Mouse (Mus musculus) ovary, postnatal 36 days (tissue): ENCODE measurements around the gene Ptgfrn.

Experiments
- DNase-seq: peaks from one replicate; pipeline ENCODE4 v3.0.0; 2022; ENCODE audit warnings: low spot score, mixed read lengths

The Ptgfrn gene

DNA sequence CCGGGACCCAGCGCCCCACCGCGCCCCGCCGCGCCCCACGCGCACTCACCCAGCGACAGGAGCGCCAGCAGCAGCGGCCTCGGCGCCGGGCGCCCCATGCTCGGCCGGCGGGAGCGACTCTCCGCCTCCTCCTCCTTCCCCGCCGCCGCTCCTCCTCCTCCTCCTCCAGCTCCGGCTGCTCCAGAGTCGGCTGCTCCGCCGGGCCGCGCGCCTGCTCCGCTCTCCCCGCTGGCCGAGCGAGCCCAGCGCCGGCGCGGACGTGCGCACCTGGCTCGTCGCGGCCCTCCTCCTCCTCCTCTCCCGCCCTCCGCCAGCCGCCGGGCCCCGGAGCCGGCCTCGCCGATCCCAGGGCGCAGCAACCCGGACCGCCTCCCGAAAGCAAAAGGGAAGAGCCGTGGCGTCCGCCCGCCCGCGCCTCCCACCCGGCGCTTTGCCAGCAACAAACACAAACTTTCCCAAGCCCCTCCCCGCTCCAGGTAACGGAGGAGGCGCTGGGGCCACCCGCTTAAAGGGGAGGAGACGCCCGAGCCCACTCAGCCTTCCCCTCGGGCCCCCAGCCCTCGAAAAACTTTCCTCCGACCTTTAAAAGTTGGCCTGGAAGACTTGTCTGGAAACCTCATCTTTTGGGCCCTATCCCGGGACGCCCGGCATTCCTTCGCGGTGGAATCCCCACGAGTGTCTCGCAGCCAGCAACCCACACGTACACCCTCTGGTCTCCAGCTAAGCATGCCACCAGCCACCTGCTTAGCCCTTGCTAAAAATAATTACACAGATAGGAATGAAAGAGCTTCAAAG is at the start of gene Ptgfrn:
Ptgfrn (minus strand) TSS at position 236 of the 795 bp plus-strand sequence.
- DNase-seq: peak; percentile 78

DNA sequence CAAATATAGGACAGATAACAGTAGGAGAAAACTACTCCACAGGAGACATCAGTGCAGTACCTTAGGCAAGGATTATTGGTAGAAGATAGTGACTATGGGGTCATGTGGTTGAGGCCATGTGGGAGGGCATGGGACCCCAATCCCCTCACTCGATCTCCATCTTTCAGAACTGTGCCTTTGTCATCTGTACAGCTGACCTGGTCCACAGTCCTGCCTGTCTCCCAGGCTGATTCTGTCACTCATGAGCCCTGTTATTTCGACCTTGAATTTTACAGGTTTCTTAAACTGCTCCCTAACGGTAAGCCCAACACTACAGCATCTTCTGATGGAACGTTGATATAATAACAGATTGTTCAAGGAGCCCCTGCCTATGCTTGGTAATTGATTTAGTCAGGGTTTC is 49.6 kb upstream of the Ptgfrn start:
- DNase-seq: no peak

DNA sequence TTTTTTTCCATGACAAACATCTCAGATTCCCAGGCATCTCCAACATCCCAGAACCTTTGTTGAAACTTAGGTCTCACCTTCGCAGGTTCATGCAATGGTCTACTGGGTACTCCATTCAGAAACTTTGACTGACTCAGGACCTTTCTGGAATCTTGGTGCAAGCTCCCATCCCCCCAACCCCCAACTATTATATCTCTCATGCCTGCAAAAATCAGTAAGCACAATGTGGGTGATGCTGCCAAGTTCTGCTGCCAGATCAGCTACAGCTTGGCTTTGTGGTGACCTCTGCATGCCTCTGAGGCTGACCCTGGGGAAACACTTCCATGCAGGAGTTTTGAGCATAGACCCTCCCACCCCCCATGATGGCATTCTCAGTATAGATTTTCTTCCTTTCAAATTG is 44.0 kb upstream of the Ptgfrn start:
- DNase-seq: no peak

DNA sequence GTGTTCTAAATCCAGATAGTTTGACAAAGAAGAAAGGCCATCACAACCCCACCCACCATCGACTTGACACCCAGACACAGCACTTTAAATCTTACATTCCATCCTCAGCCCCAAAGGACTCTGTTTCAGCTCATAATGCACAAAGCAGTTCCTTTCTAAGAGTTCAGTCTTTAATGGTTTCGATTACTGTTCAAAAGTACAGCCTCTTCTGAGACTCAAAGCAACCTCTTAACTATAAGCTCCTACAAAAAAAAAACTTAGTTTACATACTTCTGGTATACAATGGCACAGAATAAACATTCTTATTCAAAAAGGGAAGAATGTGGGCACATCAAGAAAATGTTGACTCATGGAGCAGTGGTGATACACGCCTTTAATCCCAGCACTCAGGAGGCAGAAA is 43.3 kb upstream of the Ptgfrn start:
- no peak for DNase-seq

DNA sequence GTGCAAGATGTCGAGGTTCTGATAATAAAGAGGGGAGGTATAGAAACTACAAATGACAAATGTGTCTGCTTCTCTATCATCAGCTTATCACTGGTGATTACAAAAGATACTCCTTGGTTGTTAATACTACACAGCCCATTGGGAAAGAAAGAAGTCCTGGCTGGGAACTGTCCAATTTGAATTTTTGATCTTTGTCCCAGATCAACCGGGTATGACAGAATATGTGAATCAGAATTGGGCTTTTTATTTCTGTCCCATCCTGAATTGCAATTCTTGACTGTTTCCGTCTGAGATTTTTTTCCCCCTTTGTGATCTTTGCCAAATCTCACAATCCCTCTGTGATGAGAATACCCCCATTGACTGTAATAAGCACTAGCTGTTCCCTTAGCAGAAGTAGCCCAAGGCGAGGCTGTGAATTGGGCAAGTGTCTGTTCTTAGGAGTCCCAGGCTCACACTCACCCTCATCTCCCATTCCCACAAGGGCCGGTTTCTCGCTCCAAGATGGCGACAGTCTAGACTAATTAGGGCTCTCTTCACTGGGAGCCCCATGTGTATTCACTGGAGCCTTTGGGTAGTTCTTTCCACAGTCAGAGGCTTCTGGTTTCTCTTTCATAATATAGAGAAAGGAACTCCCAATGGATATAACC is 36.2 kb upstream of the Ptgfrn start:
- no peak for DNase-seq

DNA sequence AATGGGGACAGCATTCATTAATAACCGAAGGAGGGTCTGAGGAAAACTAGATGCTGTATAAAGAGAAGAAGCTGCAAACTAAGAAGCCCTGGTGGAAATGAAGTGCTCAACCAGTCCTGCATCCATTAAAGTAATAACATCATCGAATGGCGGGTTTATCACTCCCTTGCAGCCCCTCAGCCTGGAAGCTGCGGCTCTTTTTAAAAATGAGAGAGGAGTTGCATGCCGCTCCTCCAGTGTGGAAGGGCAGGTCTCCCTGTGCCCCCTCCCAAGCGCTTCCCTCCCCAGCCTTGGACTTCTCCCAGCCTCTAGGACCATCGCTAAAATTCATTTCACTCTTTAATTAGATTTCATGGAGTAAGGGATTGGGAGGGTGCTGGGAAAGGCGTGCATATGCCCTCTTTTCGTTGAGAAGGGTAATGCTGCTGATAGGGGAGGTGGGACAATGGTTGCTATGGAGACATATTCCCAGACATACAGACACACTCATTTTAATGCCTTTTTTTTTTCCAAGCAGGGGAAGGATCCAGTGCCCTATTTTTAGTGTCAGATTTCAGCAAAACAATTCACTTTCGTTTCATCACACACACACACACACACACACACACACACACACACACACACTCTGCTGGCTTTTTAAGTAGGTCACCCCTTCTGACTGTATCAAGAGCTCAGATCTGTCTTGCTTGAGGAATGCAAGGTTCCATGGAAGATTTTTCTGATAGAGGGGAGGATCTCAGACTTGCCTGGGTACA is 35.4 kb upstream of the Ptgfrn start:
- no peak for DNase-seq

DNA sequence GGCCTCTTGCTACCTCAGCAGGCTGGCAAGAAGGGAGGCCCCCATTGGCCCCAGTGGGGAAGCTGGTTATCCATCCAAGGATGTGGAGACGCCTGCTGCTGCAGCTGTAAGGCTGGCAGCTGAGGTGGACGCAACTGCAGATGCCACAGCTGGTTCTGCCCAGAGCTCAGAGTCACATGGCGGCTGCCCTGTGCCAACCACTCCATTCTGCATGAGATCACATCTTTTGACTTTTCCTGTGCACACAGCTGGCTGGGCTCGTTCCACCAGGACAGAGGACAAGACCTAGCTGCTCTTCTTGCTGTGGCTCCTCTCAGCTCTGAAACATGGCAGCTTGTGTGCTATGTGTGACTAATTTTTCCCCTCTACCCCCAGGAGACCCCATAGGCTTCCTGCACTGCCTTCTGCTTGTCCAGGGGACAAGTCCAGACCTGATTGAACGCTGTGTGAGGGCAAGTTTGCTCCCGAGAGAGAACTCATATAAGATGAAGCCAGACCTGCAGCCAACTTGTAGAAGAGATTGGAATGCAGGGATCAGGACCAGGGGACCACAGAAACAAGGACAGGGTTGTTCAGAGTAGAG is 34.4 kb upstream of the Ptgfrn start:
- DNase-seq: no peak

DNA sequence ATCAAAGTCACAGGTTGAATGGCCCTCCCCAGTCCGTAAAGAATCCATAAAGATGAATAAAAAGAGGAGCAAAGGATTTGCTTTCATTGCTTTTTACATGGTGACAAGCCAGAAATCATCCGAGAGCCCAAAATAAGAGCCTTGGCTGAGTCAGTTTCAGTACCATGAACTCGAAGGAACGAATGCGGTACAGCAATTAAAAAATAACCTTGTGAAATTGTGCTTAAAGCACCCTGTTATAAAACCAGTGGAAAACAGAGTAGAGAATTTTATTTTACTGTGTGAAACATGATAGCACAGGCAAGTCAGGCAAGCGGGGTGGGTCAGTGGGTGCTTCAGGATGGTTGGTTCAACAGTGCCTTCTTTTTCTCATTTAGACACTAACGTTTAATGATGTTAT is 33.4 kb upstream of the Ptgfrn start:
- DNase-seq: no peak

DNA sequence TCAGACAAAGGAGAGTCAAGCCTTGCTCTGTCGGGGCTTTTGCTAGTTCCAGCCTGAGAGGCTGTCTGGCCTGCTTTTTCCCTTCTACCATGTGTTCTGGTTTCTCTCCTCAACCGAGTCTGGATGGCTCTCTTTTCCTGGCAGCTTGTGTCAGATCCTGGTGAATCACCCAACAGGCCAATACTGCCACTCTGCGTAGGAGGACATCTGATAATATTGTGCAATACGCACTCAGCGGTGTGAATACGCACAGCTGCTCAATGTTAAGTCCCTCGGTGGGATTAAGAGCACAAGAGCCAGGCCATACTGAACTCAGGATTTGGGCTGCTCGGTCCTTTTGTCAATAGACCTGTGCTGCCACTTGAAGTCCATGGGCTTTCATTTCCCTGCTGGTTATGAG is 31.8 kb upstream of the Ptgfrn start:
- no peak for DNase-seq

DNA sequence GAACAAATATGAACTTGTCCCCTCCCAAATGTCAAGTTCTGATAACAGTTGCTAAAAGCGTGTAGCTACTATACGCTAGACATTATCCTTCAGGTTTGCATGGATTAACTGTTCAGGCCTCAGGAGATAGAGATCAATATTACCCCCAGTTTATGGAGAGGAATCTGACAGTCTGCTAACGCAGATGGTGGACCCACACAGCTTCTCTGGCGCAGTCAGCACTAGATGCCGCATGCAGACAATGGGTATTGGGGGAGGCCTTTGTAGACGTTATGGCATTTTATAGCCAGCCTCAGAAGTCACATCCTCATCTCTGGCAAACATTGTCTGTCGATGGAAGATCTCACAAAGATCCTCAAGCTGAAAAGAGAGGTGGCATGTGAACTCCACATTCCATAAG is 29.9 kb upstream of the Ptgfrn start:
- no peak for DNase-seq

DNA sequence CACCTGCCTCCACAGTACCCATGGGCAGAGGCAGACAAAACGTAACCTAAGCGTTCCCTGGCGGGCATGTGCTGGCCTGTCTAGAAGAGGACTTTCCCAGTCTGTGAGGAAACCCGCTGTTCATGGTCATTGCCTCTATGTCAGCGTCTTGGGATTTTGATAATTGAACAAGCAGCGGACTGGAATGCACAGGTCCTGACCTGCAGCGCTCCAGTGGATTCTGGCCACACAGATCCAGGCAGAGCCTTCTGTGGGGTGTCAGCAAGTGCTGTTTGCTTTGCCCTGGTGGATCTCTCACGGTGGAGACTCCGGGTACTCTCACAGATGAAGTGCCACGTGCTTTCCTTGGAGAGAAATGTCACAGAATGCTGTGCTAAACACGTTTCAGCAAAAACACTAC is 26.4 kb upstream of the Ptgfrn start:
- no peak for DNase-seq

DNA sequence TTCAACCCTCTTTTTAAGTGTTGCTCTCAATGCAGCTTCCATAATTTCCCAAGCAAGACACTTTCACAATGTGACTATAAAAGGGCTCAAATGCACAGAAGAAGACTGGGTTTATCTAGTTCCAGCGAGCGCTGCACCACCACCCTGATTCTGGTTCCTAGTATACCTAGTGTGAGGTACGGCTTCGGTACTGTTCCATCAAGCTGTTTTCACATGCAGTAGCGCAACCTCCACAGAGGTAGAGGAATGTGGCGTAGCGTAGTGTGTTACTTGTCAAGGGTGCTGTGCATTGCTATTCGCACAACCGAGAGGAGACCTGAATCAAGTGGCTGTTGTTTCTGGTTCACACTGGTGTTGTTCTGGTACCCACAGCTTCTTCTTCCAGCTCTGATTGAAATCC is 24.8 kb upstream of the Ptgfrn start:
- DNase-seq: no peak

DNA sequence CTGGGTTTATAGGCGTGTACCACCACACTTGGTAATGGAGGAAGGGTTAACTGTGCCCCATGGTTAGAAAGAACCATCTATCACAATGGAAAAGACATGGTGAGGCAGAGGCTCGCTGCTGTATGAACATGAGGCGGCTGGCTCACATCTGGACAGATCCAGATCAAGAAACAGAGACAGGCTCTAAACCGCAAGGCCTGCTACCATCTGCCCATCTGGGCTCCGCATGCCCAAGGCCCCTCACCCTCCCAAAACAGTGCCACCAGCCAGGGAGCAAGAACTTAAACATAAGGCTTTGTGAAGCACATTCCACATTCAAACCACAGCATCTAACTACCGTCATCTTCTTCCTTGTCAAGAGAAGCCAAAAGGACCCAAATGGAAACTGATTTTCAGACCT is 22.9 kb upstream of the Ptgfrn start:
- no peak for DNase-seq

DNA sequence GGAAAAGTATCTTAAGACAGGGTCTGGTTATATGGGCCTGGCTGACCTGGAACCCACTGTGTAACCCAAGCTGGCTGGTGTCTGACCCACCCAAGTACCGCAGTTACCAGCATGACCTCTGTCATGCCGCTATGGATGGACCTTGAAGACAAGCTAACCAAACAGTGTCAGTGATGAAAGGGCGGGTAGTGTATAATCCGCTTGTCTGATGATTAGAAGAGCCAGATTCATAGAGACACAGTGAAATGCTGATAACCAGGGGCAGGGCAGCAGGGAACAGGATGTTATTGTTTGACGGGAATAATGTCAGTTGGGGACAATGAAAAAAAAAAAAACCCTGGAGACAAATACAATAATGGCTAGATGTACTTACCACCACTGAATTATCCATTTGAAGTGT is 21.7 kb upstream of the Ptgfrn start:
- DNase-seq: no peak

DNA sequence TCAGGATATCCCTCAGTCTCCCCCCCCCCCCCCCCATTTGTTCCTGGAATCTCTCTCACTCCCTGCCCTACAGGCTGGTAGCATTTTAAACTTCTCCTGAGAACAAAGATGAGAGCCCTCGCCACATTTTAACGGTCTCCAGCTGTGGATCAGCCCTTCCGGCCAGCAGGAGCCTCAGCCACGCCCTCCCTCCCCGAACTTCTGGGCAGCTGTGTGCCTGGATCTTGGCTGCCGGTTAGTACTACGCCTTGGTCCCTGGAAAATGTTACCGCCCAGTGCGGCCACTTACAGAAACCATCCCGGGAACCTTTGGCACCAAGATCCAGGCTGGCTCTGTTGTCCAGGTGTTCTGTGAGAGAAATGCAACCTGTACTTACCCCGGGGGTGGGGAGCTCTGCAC is 20.4 kb upstream of the Ptgfrn start:
- peak; percentile 53 for DNase-seq

DNA sequence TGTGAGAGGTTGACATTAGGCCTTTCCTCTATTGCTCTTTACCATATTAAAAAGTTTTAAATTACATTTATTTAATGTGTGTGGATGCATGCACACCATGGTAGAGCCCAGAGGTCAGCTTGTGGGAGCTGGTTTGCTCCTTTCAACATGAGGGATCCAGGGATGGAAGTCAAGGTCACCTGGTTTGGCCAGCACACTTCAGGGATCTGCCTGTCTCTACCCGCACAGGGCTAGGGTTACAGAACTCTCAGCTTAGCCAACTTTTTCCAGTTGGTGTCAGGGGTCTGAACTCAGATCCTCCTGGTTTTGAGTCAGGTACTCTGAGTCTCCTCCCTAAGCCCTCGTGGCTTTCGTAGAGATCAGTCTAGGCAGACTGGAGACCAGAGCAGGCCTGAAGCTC is 19.5 kb upstream of the Ptgfrn start:
- DNase-seq: no peak

DNA sequence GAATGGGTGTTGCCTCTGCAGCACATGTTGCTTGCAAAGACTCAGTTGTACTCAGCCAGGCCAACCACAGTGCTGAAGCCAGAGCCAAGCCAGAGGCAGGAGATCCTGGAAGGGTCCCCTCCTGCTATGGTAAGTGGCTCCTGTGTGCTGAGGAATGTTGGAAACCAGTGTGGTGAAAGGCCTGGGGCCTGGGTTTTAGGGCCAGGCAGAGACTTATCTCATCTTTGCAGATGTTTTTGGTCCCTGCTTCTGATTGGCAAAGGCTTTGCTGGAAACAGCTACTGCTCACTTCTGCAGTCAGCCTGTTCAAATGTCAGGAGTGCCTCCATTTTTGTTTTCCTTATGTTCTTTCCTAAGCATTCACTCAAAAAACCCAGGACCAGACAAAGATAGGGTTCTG is 19.0 kb upstream of the Ptgfrn start:
- DNase-seq: no peak

DNA sequence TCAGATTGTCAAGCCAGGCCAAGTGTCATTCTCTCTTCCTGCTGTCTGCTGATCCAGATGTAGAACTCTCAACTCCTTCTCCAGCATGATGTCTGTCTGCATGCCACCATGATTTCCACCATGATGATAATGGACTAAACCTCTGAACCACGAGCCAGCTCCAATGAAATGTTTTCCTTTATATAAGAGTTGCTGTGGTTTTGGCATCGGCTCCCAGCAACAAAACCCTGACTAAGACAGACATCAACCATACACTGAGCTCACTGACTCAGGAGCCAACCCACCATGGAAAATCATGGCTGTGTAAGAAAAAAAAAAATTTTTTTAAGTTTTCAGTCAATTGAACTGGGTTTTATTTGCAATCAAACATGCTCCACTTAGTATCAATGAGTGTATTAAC is 17.7 kb upstream of the Ptgfrn start:
- no peak for DNase-seq

DNA sequence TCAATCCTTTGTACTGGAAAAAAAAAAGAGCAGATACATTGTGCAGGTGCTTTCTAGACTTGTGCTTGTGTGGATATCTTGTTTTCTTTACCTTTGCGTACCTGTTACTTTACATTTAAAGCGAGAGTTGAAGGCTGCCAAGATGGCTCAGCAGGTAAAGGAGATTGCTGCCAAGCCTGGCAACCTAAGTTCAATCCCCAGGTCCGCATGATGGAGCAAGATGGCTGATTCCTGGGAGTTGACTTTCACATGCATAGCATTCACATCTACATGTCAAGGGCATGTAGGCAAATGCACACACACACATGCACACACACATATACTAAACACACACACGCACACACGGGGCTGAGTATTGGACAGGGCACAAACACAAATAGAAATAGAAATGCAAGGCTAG is 14.6 kb upstream of the Ptgfrn start:
- DNase-seq: no peak

DNA sequence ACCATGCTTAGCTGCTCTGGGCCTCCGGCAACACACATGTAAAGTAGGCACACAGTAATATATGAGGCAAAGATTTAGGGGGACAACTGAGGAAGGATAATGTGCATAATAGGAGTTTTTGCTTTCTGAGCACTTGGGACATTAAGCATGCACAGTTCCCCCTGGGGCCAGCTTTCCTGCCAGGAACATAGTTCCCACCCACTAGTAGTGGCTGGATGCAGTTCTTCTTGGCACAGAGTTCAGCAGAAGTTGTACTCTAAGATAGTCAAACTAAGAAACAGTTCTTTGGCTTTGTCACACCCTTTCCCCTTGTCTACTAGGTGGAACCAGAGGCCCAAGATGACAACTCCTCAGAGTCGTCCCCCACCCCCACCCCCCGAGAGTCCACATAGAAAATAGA is 12.4 kb upstream of the Ptgfrn start:
- no peak for DNase-seq

DNA sequence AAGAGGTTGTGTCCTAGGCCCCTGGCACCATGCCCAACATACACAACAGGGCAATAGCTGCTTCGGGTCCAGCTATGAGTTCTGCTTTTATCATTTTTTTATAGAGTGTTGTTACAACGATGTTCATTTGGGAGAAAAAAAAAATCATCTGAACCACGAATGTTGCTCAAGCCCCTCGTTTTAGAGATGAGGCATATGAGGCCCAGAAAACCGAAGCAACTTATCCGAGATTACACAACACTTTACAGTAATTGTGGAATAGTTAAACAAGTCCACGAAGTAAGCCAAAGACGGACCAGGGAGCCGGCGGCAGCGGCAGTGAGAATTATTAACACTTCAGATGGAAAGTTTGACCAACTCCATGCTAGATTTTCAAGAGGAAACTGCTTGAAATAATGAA is 7.7 kb upstream of the Ptgfrn start:
- DNase-seq: no peak

DNA sequence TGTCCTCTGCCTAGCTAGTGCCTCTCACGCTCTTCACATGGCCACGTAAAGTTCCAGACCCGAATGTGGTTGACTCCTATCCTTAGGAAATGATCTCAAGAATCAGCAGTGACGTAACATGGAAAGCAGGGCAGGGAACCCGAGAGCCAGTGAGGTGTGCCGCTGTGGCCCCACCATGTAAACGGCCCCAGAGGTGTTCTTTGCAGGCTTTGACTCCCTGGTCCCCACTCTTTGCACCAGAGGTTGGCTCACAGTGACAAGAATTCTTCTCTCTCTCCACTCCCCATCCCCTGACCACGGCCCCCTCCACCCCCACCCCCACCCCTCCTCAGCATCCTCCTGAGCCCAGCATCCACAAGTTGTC is 7.3 kb upstream of the Ptgfrn start:
- DNase-seq: no peak
